Mouse (Mus musculus): ENCODE measurements around the gene Lclat1. TPM values are rescaled to one million over a fixed set of nuclear protein-coding genes. Genes with fewer than 3 reads are reported as not detected.

Lclat1 gene
- polyA plus RNA-seq, 1 experiment from 2014 or later: 10.1 TPM

- no peaks in the 10 kb centered on the region for H3K4me1 ChIP-seq
- no peaks in the 10 kb centered on the region for H3K9me3 ChIP-seq (replicated peaks)
- H3K9ac ChIP-seq: no peak overlapping the region
- no peaks in the 10 kb centered on the region for H3K27me3 ChIP-seq
- H3K4me3 ChIP-seq: no peak overlapping the region
- no peaks in the 10 kb centered on the region for H3K36me3 ChIP-seq
- no peak overlapping the region for H3K27ac ChIP-seq
- no peak overlapping the region for H3K4me2 ChIP-seq (replicated peaks)
- no peak for ATAC-seq (ENCODE audit: low FRiP score)
- 68% methylated on average over 1 of the region's 1 CpGs for WGBS
Measured at GRCm38 (mm10) chr17:73156606-73157005, 48.8 kb downstream of the Lclat1 start.

DNA sequence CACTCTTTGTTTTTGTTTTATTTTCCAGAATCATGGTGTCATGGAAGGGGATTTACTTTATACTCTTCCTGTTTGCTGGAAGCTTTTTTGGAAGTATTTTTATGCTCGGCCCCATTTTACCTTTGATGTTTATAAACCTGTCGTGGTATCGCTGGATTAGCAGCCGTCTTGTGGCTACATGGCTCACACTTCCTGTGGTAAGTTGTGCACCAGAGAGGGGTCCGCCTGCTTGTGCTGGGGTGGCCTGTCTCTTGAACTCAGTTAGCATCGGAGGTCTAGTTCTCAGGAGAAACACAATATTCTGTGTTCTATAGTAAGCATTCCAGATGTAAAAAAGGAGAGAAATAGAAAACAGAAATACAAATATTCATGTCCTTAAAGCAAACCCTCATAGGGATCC, 54.0 kb downstream of the Lclat1 start:
- 84% methylated on average over 6 of the region's 6 CpGs for WGBS
- no peak for ATAC-seq (ENCODE audit: low FRiP score)

GRCm38 (mm10) chr17:73162445-73163208, 54.8 kb downstream of the Lclat1 start:
- Histone ChIP-seq H3K9me3 (replicated peaks) (no peaks in the 10 kb centered on the region), H3K36me3 (peaks cover 7% of the 10 kb centered on the region; the same call in 1 of the 2 replicates), H3K4me2 (replicated peaks) (no peak overlapping the region), H3K27me3 (no peaks in the 10 kb centered on the region), H3K27ac (no peak overlapping the region), H3K4me3 (no peak overlapping the region), H3K9ac (no peak overlapping the region), H3K4me1 (no peaks in the 10 kb centered on the region)
- ATAC-seq (ENCODE audit: low FRiP score): no peak
- WGBS: 86% methylated on average over 15 of the region's 15 CpGs

More for the DNA sequence above, 54.0 kb downstream of the Lclat1 start:
- no peak overlapping the region for H3K27ac ChIP-seq
- no peak overlapping the region for H3K4me3 ChIP-seq
- no peaks in the 10 kb centered on the region for H3K4me1 ChIP-seq
- H3K9me3 ChIP-seq (replicated peaks): no peaks in the 10 kb centered on the region
- no peak overlapping the region for H3K9ac ChIP-seq
- no peak overlapping the region for H3K4me2 ChIP-seq (replicated peaks)
- peaks cover 7% of the 10 kb centered on the region; the same call in 1 of the 2 replicates for H3K36me3 ChIP-seq
- no peaks in the 10 kb centered on the region for H3K27me3 ChIP-seq

DNA sequence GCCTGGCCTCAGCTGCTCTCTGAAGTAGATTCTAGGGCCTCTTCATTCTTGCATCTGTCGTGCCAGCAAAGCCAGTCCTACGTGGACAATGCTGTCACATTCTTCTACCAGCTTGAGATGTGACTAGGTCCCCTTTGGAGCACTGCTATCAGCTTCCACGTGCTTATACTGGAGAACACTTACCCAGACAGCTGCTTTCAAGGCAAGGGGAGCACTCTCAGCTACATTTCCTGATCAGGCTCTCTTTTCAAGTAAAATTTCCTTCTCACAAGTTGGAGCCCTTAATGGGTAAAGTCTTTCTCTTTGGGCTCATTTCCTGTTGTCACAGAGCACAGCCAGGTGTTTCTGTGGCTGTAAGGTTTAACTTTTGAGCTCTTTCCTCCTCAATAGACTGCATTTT, 55.8 kb downstream of the Lclat1 start:
- H3K4me3 ChIP-seq: no peak overlapping the region
- no peak overlapping the region for H3K4me2 ChIP-seq (replicated peaks)
- no peaks in the 10 kb centered on the region for H3K27me3 ChIP-seq
- no peak for ATAC-seq (ENCODE audit: low FRiP score)
- H3K9me3 ChIP-seq (replicated peaks): no peaks in the 10 kb centered on the region
- H3K4me1 ChIP-seq: no peaks in the 10 kb centered on the region
- WGBS: 70% methylated on average over 3 of the region's 3 CpGs
- no peak overlapping the region for H3K27ac ChIP-seq
- no peak overlapping the region for H3K9ac ChIP-seq
- peaks cover 7% of the 10 kb centered on the region; the same call in 1 of the 2 replicates for H3K36me3 ChIP-seq

DNA sequence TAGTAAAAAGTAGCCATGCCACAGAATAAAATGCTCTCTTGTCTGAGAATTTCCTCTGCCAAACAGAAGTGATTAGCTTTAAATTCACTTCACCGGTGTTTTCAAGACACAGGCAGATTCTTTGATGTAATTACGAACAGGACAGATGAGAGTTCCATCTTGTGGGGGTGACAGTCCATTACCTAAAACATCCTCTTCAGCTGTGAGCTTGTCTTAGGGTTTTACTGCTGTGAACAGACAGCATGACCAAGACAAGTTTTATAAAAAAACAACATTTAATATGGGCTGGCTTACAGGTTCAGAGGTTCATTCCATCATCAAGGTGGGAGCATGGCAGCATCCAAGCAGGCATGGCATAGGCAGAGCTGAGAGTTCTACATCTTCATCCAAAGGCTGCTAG, 56.3 kb downstream of the Lclat1 start:
- no peak for ATAC-seq (ENCODE audit: low FRiP score)
- Histone ChIP-seq H3K36me3 (peaks cover 7% of the 10 kb centered on the region; the same call in 1 of the 2 replicates), H3K27me3 (no peaks in the 10 kb centered on the region), H3K4me2 (replicated peaks) (no peak overlapping the region), H3K4me3 (no peak overlapping the region), H3K9ac (no peak overlapping the region), H3K9me3 (replicated peaks) (no peaks in the 10 kb centered on the region), H3K27ac (no peak overlapping the region), H3K4me1 (no peaks in the 10 kb centered on the region)
- 87% methylated on average over 2 of the region's 2 CpGs for WGBS

DNA sequence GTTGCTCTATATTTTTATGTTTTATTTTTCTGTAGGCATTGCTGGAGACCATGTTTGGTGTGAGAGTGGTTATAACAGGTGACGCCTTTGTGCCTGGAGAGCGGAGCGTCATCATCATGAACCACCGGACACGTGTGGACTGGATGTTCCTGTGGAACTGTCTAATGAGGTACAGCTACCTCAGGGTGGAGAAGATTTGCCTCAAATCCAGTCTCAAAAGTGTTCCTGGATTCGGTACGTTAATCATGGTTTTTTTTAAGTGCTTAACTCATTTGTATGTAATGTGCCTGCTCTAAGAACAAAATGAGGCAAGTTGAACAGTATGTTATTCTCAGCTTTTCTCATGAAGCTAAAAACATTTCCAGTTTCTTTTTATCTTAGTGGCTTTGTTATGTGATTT, 61.7 kb downstream of the Lclat1 start:
- 93% methylated on average over 7 of the region's 7 CpGs for WGBS
- H3K27me3 ChIP-seq: no peaks in the 10 kb centered on the region
- H3K9me3 ChIP-seq (replicated peaks): no peaks in the 10 kb centered on the region
- no peaks in the 10 kb centered on the region for H3K4me1 ChIP-seq
- no peak overlapping the region for H3K27ac ChIP-seq
- peaks cover 7% of the 10 kb centered on the region; the same call in 1 of the 2 replicates for H3K36me3 ChIP-seq
- no peak overlapping the region for H3K9ac ChIP-seq
- H3K4me2 ChIP-seq (replicated peaks): no peak overlapping the region
- no peak for ATAC-seq (ENCODE audit: low FRiP score)
- no peak overlapping the region for H3K4me3 ChIP-seq

- 88% methylated on average over 5 of the region's 5 CpGs for WGBS
Measured at GRCm38 (mm10) chr17:73170141-73170540, 62.4 kb downstream of the Lclat1 start.

GRCm38 (mm10) chr17:73174083-73174562, 66.3 kb downstream of the Lclat1 start:
- no peaks in the 10 kb centered on the region for H3K4me1 ChIP-seq
- H3K9ac ChIP-seq: no peak overlapping the region
- no peak overlapping the region for H3K4me3 ChIP-seq
- no peaks in the 10 kb centered on the region for H3K36me3 ChIP-seq
- no peak overlapping the region for H3K27ac ChIP-seq
- no peak overlapping the region for H3K4me2 ChIP-seq (replicated peaks)
- no peaks in the 10 kb centered on the region for H3K9me3 ChIP-seq (replicated peaks)
- H3K27me3 ChIP-seq: no peaks in the 10 kb centered on the region
- WGBS: 70% methylated on average over 5 of the region's 5 CpGs
- no peak for ATAC-seq (ENCODE audit: low FRiP score)

More at GRCm38 (mm10) chr17:73170141-73170540, 62.4 kb downstream of the Lclat1 start:
- H3K27me3 ChIP-seq: no peaks in the 10 kb centered on the region
- H3K27ac ChIP-seq: no peak overlapping the region
- no peaks in the 10 kb centered on the region for H3K4me1 ChIP-seq
- no peak overlapping the region for H3K4me2 ChIP-seq (replicated peaks)
- 0 out of 2 replicates have a peak, but pooled peaks cover 2% of the 10 kb centered on the region for H3K36me3 ChIP-seq
- no peaks in the 10 kb centered on the region for H3K9me3 ChIP-seq (replicated peaks)
- H3K9ac ChIP-seq: no peak overlapping the region
- H3K4me3 ChIP-seq: no peak overlapping the region
- ATAC-seq (ENCODE audit: low FRiP score): no peak

DNA sequence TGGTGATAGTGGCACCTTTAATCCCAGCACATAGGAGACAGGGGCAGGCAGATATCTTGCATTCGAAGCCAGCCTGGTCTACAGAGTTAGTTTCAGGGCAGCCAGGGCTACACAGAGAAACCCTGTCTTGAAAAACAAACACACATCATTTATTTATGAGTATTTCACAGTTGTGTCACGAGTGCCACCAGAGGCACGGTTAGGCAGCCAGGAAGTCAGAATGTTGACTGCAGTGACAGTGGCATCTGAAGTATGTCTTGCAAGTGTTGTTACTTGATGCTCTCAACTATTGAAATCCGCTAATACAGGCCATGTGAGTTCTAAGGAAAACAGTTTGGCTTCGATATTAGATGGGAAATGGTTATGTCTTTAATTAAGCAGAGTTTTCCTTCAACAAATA, 67.9 kb downstream of the Lclat1 start:
- H3K36me3 ChIP-seq: no peaks in the 10 kb centered on the region

GRCm38 (mm10) chr17:73177079-73177478, 69.3 kb downstream of the Lclat1 start:
- Histone ChIP-seq H3K36me3 (no peaks in the 10 kb centered on the region), H3K4me3 (no peak overlapping the region), H3K27me3 (no peaks in the 10 kb centered on the region), H3K9ac (no peak overlapping the region), H3K4me2 (replicated peaks) (no peak overlapping the region), H3K9me3 (replicated peaks) (no peaks in the 10 kb centered on the region), H3K27ac (no peak overlapping the region), H3K4me1 (no peaks in the 10 kb centered on the region)
- no peak for ATAC-seq (ENCODE audit: low FRiP score)
- WGBS: 81% methylated on average over 4 of the region's 4 CpGs

More for the DNA sequence above, 67.9 kb downstream of the Lclat1 start:
- H3K27ac ChIP-seq: no peak overlapping the region
- H3K4me3 ChIP-seq: no peak overlapping the region
- no peak for ATAC-seq (ENCODE audit: low FRiP score)
- WGBS: 74% methylated on average over 5 of the region's 5 CpGs
- no peak overlapping the region for H3K4me2 ChIP-seq (replicated peaks)
- H3K9me3 ChIP-seq (replicated peaks): no peaks in the 10 kb centered on the region
- H3K4me1 ChIP-seq: no peaks in the 10 kb centered on the region
- H3K9ac ChIP-seq: no peak overlapping the region
- H3K27me3 ChIP-seq: no peaks in the 10 kb centered on the region

DNA sequence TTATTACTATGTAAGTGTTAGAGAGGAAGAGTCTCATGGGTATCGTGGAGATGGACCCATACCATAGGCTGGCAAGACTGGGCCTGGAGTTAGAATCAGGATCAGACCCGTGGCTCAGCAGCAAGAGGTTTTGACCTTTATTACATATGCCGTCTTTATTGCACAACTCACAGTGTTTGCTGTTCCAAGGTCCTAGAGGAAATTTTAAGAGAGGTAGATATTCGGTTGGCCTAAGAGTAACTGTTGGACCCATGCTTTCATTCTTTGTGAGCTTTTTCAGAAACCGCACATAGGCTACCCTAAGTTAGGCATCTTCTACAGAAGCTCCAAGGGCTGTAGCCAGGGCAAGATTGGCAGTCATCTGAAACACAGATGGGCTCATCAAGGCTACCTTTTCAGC, 79.1 kb downstream of the Lclat1 start:
- Histone ChIP-seq H3K36me3 (0 out of 2 replicates have a peak, but pooled peaks cover 2% of the 10 kb centered on the region), H3K27me3 (no peaks in the 10 kb centered on the region), H3K9ac (no peak overlapping the region), H3K27ac (no peak overlapping the region), H3K9me3 (replicated peaks) (no peaks in the 10 kb centered on the region), H3K4me1 (no peaks in the 10 kb centered on the region), H3K4me2 (replicated peaks) (no peak overlapping the region), H3K4me3 (no peak overlapping the region)
- WGBS: 92% methylated on average over 5 of the region's 5 CpGs
- ATAC-seq (ENCODE audit: low FRiP score): no peak

- no peaks in the 10 kb centered on the region for H3K9me3 ChIP-seq (replicated peaks)
- H3K4me1 ChIP-seq: no peaks in the 10 kb centered on the region
- H3K27me3 ChIP-seq: no peaks in the 10 kb centered on the region
- no peak overlapping the region for H3K4me3 ChIP-seq
- WGBS: 87% methylated on average over 6 of the region's 6 CpGs
- H3K4me2 ChIP-seq (replicated peaks): no peak overlapping the region
- H3K9ac ChIP-seq: no peak overlapping the region
- ATAC-seq (ENCODE audit: low FRiP score): no peak
- H3K27ac ChIP-seq: no peak overlapping the region
- H3K36me3 ChIP-seq: 0 out of 2 replicates have a peak, but pooled peaks cover 2% of the 10 kb centered on the region
Measured at GRCm38 (mm10) chr17:73194146-73194545, 86.4 kb downstream of the Lclat1 start.

GRCm38 (mm10) chr17:73194575-73194974, 86.8 kb downstream of the Lclat1 start:
- WGBS: 83% methylated on average over 6 of the region's 6 CpGs
- Histone ChIP-seq H3K9ac (no peak overlapping the region), H3K36me3 (0 out of 2 replicates have a peak, but pooled peaks cover 2% of the 10 kb centered on the region), H3K4me1 (no peaks in the 10 kb centered on the region), H3K4me3 (no peak overlapping the region), H3K9me3 (replicated peaks) (no peaks in the 10 kb centered on the region), H3K27ac (no peak overlapping the region), H3K27me3 (no peaks in the 10 kb centered on the region), H3K4me2 (replicated peaks) (no peak overlapping the region)
- ATAC-seq (ENCODE audit: low FRiP score): no peak
